Mouse (Mus musculus) layer of hippocampus, adult 9-11 months (tissue): ENCODE measurements around the gene Clta.

ENCODE experiments used
- DNase-seq: peaks from one replicate; pipeline ENCODE4 v3.0.0; 2022

Gene Clta

GRCm38 (mm10) chr4:43980846-43981245 lies 23.4 kb upstream of the Clta start:
- DNase-seq: no peak

GRCm38 (mm10) chr4:43981251-43981650 lies 23.0 kb upstream of the Clta start:
- DNase-seq: no peak

GRCm38 (mm10) chr4:43982053-43982732 lies 22.1 kb upstream of the Clta start:
- peak; percentile 89 for DNase-seq

- DNase-seq: no peak
These were observed 21.1 kb upstream of the Clta start, which contains the start of gene Ccin for GRCm38 (mm10) chr4:43983181-43983580. Gene Ccin, plus strand, starts transcription at chr4:43983483.

- DNase-seq: no peak
These were observed 20.5 kb upstream of the Clta start for GRCm38 (mm10) chr4:43983756-43984155.

DNA sequence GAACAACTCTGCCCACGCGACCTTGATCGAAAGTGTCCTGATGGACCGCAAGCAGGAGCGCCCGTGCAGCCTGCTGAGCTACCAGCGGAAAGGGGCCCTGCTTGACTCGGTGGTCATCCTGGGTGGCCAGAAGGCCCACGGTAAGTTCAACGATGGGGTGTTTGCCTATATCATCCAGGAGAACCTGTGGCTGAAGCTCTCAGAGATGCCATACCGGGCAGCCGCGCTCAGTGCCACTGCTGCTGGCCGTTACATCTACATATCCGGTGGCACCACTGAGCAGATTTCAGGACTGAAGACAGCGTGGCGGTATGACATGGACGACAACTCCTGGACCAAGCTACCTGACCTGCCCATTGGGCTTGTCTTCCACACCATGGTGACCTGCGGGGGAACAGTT lies 19.9 kb upstream of the Clta start:
- DNase-seq: no peak

- no peak for DNase-seq
These were observed 15.3 kb upstream of the Clta start for GRCm38 (mm10) chr4:43988976-43989375.

- no peak for DNase-seq
These were observed 11.2 kb upstream of the Clta start for GRCm38 (mm10) chr4:43993072-43993471.

DNA sequence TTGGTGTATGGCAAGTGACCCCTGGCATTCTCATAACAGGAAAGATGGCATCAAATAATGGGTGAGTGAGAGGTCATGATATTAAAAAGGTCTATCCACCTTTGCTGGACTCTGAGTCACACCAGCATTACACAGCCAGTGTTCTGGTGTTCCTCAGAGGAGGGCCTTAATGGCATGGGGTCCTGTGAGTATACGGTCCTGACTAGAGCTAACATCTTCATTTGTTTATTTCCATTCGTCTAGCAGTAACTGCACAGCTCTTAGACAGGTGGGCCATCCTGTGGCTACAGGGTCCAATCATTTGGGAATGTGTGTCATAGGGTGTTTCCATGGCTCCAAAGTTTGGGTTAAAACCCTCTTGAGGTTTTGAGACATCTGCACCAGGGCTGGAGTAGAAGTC lies 9.9 kb upstream of the Clta start:
- no peak for DNase-seq

- no peak for DNase-seq
These were observed 630 bp upstream of the Clta start for GRCm38 (mm10) chr4:44003622-44004021.

DNA sequence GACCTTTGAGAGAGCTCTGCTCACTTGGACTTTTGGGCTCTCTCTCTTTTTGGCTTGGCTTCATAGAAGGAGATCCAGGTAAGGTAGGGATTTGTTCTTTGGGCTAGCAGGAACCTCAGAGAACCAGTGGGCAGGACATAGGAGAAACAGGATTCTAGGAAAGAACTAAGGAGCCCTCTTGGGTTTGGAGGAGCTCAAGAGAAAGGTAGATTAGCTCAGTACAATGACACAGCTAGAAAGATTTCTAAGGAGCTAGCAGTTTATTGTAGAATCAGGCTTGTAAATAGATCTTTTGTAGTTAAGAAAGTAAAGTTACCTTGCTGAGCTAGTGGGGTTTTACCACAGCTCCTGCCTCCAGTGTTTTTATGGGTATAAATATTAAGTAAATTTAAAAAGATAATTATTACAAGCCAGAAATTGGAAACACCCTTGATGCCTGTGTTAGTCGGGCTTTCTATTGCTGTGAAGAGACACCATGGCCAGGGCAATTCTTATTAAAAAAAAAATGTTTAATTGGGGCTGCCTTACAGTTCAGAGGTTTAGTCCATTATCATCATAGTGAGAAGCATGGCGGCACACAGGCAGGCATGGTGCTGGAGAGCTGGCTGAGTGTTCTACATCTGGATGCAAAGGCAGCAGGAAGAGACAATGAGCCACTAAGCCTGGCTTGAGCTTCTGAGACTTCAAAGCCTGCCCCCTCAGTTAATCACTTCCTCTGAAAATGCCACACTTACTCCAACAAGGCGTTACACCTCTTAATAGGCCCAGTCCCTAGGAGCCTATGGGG lies 564 bp downstream of the Clta start:
- DNase-seq: no peak

DNA sequence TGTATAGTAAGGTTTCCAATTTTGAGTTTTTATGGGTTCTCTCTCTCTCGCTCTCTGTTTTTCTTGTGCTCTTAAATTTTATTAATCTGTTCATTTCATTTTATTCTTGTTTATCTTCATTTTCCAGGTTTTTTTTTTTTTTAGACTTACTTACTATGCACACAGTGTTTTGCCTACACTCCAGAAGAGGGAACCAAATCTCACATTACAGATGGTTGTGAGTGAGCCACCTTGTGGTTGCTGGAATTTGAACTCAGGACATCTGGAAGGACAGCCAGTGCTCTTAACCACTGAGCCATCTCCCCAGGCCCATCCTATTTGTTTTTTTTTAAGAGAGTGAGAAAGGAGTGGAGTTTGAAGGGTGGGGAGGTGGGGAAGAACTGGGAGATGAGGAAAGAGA lies 5.9 kb downstream of the Clta start:
- no peak for DNase-seq

GRCm38 (mm10) chr4:44010893-44011292 lies 6.6 kb downstream of the Clta start:
- no peak for DNase-seq

DNA sequence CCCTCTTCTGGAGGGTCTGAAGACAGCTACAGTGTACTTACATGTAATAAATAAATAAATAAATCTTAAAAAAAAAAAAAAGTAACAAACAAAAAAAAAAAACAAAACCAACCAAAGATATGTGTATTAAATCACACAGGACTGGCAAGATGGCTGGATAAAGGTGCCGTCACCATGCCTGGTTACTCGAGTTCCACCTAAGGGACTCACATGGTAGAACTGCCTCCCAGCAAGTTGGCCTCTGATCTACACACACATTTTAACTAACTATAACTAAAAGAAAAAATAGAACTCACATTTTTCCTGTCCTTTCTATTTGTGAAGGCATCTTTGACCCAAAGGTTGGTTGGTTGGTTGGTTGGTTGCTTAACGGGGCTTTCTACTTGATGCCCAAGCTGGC lies 7.5 kb downstream of the Clta start:
- DNase-seq: no peak

- DNase-seq: peak; percentile 98
These were observed 8.4 kb downstream of the Clta start for GRCm38 (mm10) chr4:44012376-44013367.

GRCm38 (mm10) chr4:44013391-44014070 lies 9.3 kb downstream of the Clta start:
- DNase-seq: no peak

- DNase-seq: peak; percentile 34
These were observed 11.8 kb downstream of the Clta start for GRCm38 (mm10) chr4:44016071-44016470.

DNA sequence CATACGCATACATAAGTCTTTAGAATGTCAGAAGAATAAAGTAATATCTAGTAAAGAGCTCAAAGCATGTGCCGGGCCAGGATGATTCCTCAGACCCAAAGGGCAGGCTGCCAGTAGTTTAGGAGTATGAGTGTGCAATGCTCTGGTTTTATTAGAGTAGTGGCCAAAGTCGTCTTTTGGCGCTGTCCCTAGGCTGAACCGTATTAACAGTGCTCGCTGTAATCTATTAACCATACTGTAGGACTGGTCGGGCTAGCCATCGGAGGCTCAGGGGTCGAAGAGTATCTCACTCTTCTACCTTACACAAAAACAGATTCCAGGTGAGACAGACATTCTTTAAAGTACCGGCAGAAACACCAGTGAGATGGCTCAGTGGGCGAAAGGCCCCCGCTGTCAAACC lies 12.5 kb downstream of the Clta start:
- no peak for DNase-seq

DNA sequence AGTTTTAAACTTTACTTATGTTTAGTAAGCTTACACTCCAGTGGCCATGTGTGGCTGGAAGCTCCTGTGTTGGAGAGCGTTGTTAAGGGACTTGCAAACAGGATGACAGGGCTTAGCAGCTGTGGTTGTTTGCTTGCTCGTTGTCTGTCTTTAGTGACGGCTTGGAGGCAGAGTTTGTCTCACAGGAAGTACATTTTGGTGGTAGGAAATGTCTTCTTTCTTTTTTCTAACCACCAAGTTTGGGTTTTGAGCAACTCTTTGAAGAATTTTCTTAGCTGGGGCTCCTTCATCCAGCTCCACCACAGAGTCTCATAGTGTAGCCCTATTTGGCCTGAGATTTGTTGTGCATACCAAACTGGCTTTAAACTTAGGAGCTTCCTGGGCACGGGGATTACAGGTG lies 18.1 kb downstream of the Clta start:
- no peak for DNase-seq

GRCm38 (mm10) chr4:44022766-44023165 lies 18.5 kb downstream of the Clta start:
- DNase-seq: no peak

DNA sequence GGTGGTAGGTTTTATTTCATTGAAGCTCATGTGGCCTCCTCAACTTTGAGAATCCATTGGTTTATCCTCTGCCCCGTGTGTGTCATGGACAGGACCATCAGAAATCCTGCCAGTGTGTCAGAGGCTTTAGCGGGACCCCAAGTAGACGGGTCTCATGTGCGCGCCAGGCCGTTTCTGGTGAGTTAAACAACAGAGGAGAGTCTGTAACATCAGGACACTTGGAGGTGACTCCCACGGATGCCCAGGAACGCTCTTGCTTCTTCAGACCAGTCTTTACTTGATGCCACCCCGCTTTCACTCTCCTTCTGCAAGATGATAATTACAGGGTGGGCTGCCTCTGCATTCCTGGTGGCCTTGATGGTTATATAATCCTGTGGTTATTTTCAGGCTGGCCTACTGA lies 19.4 kb downstream of the Clta start:
- DNase-seq: no peak

DNA sequence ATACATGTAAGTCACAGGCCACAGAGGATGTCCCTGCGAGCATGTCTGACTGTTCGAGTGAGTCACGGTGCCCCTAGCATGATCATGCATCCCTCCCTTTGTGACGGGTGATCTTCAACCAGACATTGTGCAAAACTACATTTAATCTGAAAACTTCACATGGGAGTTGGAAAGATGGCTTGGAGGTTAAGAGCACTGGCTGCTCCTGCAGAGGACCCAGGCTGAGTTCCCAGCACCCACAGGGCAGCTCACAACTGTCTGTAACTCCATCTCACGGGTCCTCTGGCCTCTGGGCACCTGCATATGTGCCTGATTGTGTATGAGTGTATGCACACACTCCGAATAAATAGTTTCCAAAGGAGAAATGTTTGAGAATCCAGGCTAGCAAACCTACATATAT lies 20.0 kb downstream of the Clta start:
- no peak for DNase-seq

DNA sequence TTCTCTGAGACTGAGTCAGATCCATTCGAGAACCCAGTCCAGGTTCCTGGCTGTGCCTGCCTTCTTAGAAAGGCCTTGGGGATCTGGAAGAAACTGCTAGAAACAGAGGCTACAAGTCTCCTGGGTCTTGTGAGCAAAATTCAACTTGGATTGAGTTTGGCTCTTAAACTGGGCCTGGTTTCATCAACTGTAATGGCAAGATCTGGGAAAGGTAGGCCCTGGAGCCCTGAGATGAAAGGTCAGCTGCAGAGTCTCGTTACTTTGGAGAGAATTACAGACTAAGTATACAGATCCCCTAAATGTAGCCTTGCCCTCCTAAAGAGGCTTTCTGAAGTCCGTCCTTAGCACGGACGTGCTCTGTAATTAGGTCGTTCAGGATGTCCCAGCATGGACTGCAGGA lies 21.3 kb downstream of the Clta start:
- DNase-seq: no peak
